Mouse (Mus musculus): Measurements from ENCODE around the gene Ms4a4c. TPM values are rescaled to one million over a fixed set of nuclear protein-coding genes. Genes with fewer than 3 reads are reported as not detected.
"Not testable (repeated sequence)": the region's sequence is repeated elsewhere in the genome, so short reads cannot be mapped to it uniquely, and the experiment has no call there.

The Ms4a4c gene
- total RNA-seq, 2 experiments from 2014 or later: 1.8 TPM; not detected in 1

DNA sequence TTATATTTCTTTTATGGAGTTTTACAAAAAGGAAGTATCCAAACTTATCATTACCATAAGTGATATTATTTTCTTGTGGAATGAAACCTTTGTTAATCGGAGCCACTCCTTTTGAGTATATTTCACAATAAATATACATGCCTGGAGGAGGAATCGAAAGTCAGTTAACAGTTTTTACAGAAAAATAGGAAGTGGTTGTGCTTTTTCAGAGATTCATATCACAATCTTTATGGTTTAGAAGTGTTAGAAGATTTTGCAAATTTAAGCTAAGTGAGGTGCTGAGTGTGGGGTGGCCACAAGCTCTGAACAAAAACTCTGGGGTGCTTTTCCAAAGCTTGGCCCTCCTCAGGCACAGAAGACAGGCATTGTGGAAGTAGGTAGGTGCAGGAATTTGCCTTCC is 42.7 kb downstream of the Ms4a4c start:
- intact Hi-C loops (cut with DNase I): no loop called here
- DNase-seq: no peak

DNA sequence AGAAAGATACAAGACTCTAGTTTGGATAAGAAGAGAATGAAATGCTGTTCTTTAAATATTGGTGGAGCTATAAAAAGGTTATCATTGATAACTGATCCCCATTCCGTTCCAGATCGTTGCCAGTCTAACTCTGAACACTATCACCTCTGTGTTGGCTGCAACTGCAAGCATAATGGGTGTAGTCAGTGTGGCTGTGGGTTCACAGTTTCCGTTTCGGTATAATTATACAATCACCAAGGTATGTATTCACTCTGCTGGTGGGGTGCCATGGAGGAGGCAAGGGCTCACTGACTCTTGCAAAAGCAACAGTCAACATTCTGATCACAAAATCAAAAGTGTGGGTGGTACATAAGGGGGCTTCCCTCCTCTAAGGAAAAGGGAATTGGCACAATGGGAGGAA is 54.5 kb downstream of the Ms4a4c start:
- intact Hi-C loops (cut with DNase I); DNase-seq: not testable (repeated sequence)

- intact Hi-C loops (cut with DNase I); DNase-seq: not testable (repeated sequence)
These were observed 60.2 kb downstream of the Ms4a4c start for GRCm38 (mm10) chr19:11464795-11465194.

- no peak for DNase-seq
- intact Hi-C loops (cut with DNase I): no loop called here
These were observed 61.9 kb downstream of the Ms4a4c start for GRCm38 (mm10) chr19:11466471-11466870.

GRCm38 (mm10) chr19:11468361-11468760 is 63.8 kb downstream of the Ms4a4c start:
- intact Hi-C loops (cut with DNase I); DNase-seq: not testable (repeated sequence)

GRCm38 (mm10) chr19:11469215-11469614 is 64.6 kb downstream of the Ms4a4c start, which contains the start of gene Ms4a6c:
Ms4a6c (plus strand) TSS chr19:11469366.
- DNase-seq; intact Hi-C loops (cut with DNase I): not testable (repeated sequence)

Other genes starting within 250 kb of the Ms4a4c start
- gene 1700025F22Rik, start 239.4 kb upstream of the Ms4a4c start, total RNA-seq (2021): not detected
- gene Ms4a13, start 208.0 kb upstream of the Ms4a4c start, total RNA-seq (2021): not detected
- not detected for gene Ms4a12, start 172.3 kb upstream of the Ms4a4c start, total RNA-seq (2021)
- gene Ms4a1, start 138.5 kb upstream of the Ms4a4c start, total RNA-seq (2021): under 1 TPM; 0.47 to 0.76 TPM
- not detected for gene Ms4a5, start 120.9 kb upstream of the Ms4a4c start, total RNA-seq (2021)
- gene Ms4a14, start 90.3 kb upstream of the Ms4a4c start, total RNA-seq (2021): under 1 TPM in 1 of 2 experiments, not detected in 1; 0.05 TPM
- gene Ms4a7, start 68.6 kb upstream of the Ms4a4c start, total RNA-seq (2021): 1 to 10 TPM; 1.1 to 1.8 TPM
- gene Ms4a4a, start 29.2 kb upstream of the Ms4a4c start, total RNA-seq (2021): 10 to 100 TPM in 1 of 2 experiments, 1 to 10 TPM in 1; 5.2 to 14.5 TPM
- under 1 TPM; 0.70 to 1.00 TPM for gene Ms4a4b, start 38.8 kb downstream of the Ms4a4c start, total RNA-seq (2021)
- 10 to 100 TPM in 1 of 2 experiments, 1 to 10 TPM in 1; 6.3 to 15.1 TPM for gene Ms4a6c, start 64.6 kb downstream of the Ms4a4c start, total RNA-seq (2021)
- 1 to 10 TPM in 1 of 2 experiments, not detected in 1; 1.1 TPM for gene Gm8369, start 81.2 kb downstream of the Ms4a4c start, total RNA-seq (2021)
- gene Ms4a6b, start 111.7 kb downstream of the Ms4a4c start, total RNA-seq (2021): 1 to 10 TPM; 4.4 to 9.1 TPM
- gene Ms4a4d, start 132.0 kb downstream of the Ms4a4c start, total RNA-seq (2021): 1 to 10 TPM; 8.0 to 9.5 TPM
- 1 to 10 TPM; 1.8 to 5.7 TPM for gene Ms4a6d, start 200.1 kb downstream of the Ms4a4c start, total RNA-seq (2021)
- not detected for gene Ms4a2, start 218.9 kb downstream of the Ms4a4c start, total RNA-seq (2021)
- gene Ms4a3, start 236.1 kb downstream of the Ms4a4c start, total RNA-seq (2021): not detected